Mouse (Mus musculus): ENCODE data around the gene Pnp. TPM values are rescaled to one million over a fixed set of nuclear protein-coding genes. Genes with fewer than 3 reads are reported as not detected.
A peak's percentile ranks its signal among the peaks of the same experiment; 100 is the strongest.

The Pnp gene
- polyA plus RNA-seq, 1 experiment from 2014 or later, result 86.1 TPM

- WGBS, result 1% methylated on average over 57 of the region's 57 CpGs
- peaks cover 12% of the 10 kb centered on the region; the same call in 1 of the 2 replicates for H3K36me3 ChIP-seq (ENCODE audit: control insufficient read depth, insufficient read depth, low read length)
- peak within 1 kb of the TSS; percentile 70 for H3K4me3 ChIP-seq (ENCODE audit: low read depth, low read length)
- DNase-seq (ENCODE audit: low spot score), result peak; percentile 98
- H3K4me2 ChIP-seq (ENCODE audit: low read depth, severe bottlenecking), result peak within 1 kb of the TSS; percentile 70
- peak within 1 kb of the TSS; percentile 79 for H3K9ac ChIP-seq (ENCODE audit: low read length)
- peak; percentile 95 for ATAC-seq (ENCODE audit: insufficient number of reproducible peaks, low FRiP score, low TSS enrichment, low read depth)
- H3K4me1 ChIP-seq (ENCODE audit: control insufficient read depth, insufficient read depth, low read length), result 0 out of 2 replicates have a peak, but pooled peaks cover 4% of the 10 kb centered on the region
- H3K9me3 ChIP-seq (ENCODE audit: control insufficient read depth, low read length), result no peaks in the 10 kb centered on the region
- peak within 1 kb of the TSS; percentile 95 for H3K27ac ChIP-seq (replicated peaks; ENCODE audit: low read depth, low read length)
- H3K27me3 ChIP-seq (ENCODE audit: control insufficient read depth, insufficient read depth, low read length), result no peaks in the 10 kb centered on the region
Measured at GRCm38 (mm10) chr14:50924281-50925064, 6.4 kb upstream of the Pnp start, which contains the start of the genes Osgep and Apex1. Gene Osgep (minus strand): TSS chr14:50924893. Gene Apex1 (plus strand): TSS chr14:50924968.

- Histone ChIP-seq H3K4me1 (ENCODE audit: control insufficient read depth, insufficient read depth, low read length) (0 out of 2 replicates have a peak, but pooled peaks cover 7% of the 10 kb centered on the region), H3K9me3 (ENCODE audit: control insufficient read depth, low read length) (no peaks in the 10 kb centered on the region), H3K36me3 (ENCODE audit: control insufficient read depth, insufficient read depth, low read length) (peaks cover 12% of the 10 kb centered on the region; the same call in 1 of the 2 replicates), H3K4me3 (ENCODE audit: low read depth, low read length) (peak overlapping the region; percentile 70), H3K27me3 (ENCODE audit: control insufficient read depth, insufficient read depth, low read length) (no peaks in the 10 kb centered on the region), H3K4me2 (ENCODE audit: low read depth, severe bottlenecking) (peak overlapping the region; percentile 70), H3K9ac (ENCODE audit: low read length) (peak overlapping the region; percentile 79), H3K27ac (replicated peaks; ENCODE audit: low read depth, low read length) (peak overlapping the region; percentile 95)
- WGBS, result 2% methylated on average over 38 of the region's 38 CpGs
- DNase-seq (ENCODE audit: low spot score) (peak; percentile 41), ATAC-seq (ENCODE audit: insufficient number of reproducible peaks, low FRiP score, low TSS enrichment, low read depth) (peak; percentile 7; the same call in 1 of the 2 replicates)
Measured at GRCm38 (mm10) chr14:50925111-50925920, 5.6 kb upstream of the Pnp start.

GRCm38 (mm10) chr14:50927366-50927765, 3.5 kb upstream of the Pnp start:
- no peak overlapping the region for H3K9ac ChIP-seq (ENCODE audit: low read length)
- H3K27me3 ChIP-seq (ENCODE audit: control insufficient read depth, insufficient read depth, low read length), result no peaks in the 10 kb centered on the region
- WGBS, result 66% methylated on average over 3 of the region's 3 CpGs
- no peak for DNase-seq (ENCODE audit: low spot score)
- H3K9me3 ChIP-seq (ENCODE audit: control insufficient read depth, low read length), result no peaks in the 10 kb centered on the region
- H3K4me2 ChIP-seq (ENCODE audit: low read depth, severe bottlenecking), result no peak overlapping the region
- H3K36me3 ChIP-seq (ENCODE audit: control insufficient read depth, insufficient read depth, low read length), result peaks cover 12% of the 10 kb centered on the region; the same call in 1 of the 2 replicates
- H3K4me3 ChIP-seq (ENCODE audit: low read depth, low read length), result no peak overlapping the region
- H3K27ac ChIP-seq (replicated peaks; ENCODE audit: low read depth, low read length), result no peak overlapping the region
- 0 out of 2 replicates have a peak, but pooled peaks cover 7% of the 10 kb centered on the region for H3K4me1 ChIP-seq (ENCODE audit: control insufficient read depth, insufficient read depth, low read length)
- no peak for ATAC-seq (ENCODE audit: insufficient number of reproducible peaks, low FRiP score, low TSS enrichment, low read depth)

- DNase-seq (ENCODE audit: low spot score), result no peak
- H3K4me3 ChIP-seq (ENCODE audit: low read depth, low read length), result peak overlapping the region; percentile 98
- no peak overlapping the region for H3K27ac ChIP-seq (replicated peaks; ENCODE audit: low read depth, low read length)
- 0 out of 2 replicates have a peak, but pooled peaks cover 3% of the 10 kb centered on the region for H3K4me1 ChIP-seq (ENCODE audit: control insufficient read depth, insufficient read depth, low read length)
- peak overlapping the region; percentile 93 for H3K9ac ChIP-seq (ENCODE audit: low read length)
- no peak for ATAC-seq (ENCODE audit: insufficient number of reproducible peaks, low FRiP score, low TSS enrichment, low read depth)
- peak overlapping the region; percentile 76 for H3K4me2 ChIP-seq (ENCODE audit: low read depth, severe bottlenecking)
- 18% methylated on average over 10 of the region's 10 CpGs for WGBS
- no peaks in the 10 kb centered on the region for H3K9me3 ChIP-seq (ENCODE audit: control insufficient read depth, low read length)
- peaks cover 12% of the 10 kb centered on the region; the same call in 1 of the 2 replicates for H3K36me3 ChIP-seq (ENCODE audit: control insufficient read depth, insufficient read depth, low read length)
- no peaks in the 10 kb centered on the region for H3K27me3 ChIP-seq (ENCODE audit: control insufficient read depth, insufficient read depth, low read length)
Measured at GRCm38 (mm10) chr14:50929951-50930350, 931 bp upstream of the Pnp start.

GRCm38 (mm10) chr14:50930377-50930753, 517 bp upstream of the Pnp start:
- Histone ChIP-seq H3K4me3 (ENCODE audit: low read depth, low read length) (peak overlapping the region; percentile 98), H3K4me1 (ENCODE audit: control insufficient read depth, insufficient read depth, low read length) (0 out of 2 replicates have a peak, but pooled peaks cover 3% of the 10 kb centered on the region), H3K4me2 (ENCODE audit: low read depth, severe bottlenecking) (peak overlapping the region; percentile 76), H3K9ac (ENCODE audit: low read length) (peak overlapping the region; percentile 93), H3K36me3 (ENCODE audit: control insufficient read depth, insufficient read depth, low read length) (peaks cover 12% of the 10 kb centered on the region; the same call in 1 of the 2 replicates), H3K9me3 (ENCODE audit: control insufficient read depth, low read length) (no peaks in the 10 kb centered on the region), H3K27ac (replicated peaks; ENCODE audit: low read depth, low read length) (0 out of 2 replicates have a peak overlapping the region, but pooled peaks have one; percentile 62), H3K27me3 (ENCODE audit: control insufficient read depth, insufficient read depth, low read length) (no peaks in the 10 kb centered on the region)
- WGBS, result under 1% methylated on average over 38 of the region's 38 CpGs
- peak; percentile 36 for ATAC-seq (ENCODE audit: insufficient number of reproducible peaks, low FRiP score, low TSS enrichment, low read depth)
- peak; percentile 45 for DNase-seq (ENCODE audit: low spot score)

GRCm38 (mm10) chr14:50931493-50932020, 675 bp downstream of the Pnp start:
- H3K4me3 ChIP-seq (ENCODE audit: low read depth, low read length), result peak overlapping the region; percentile 98
- DNase-seq (ENCODE audit: low spot score) (peak; percentile 26), ATAC-seq (ENCODE audit: insufficient number of reproducible peaks, low FRiP score, low TSS enrichment, low read depth) (no peak)
- H3K4me1 ChIP-seq (ENCODE audit: control insufficient read depth, insufficient read depth, low read length), result 0 out of 2 replicates have a peak, but pooled peaks cover 3% of the 10 kb centered on the region
- peak overlapping the region; percentile 63 for H3K27ac ChIP-seq (replicated peaks; ENCODE audit: low read depth, low read length)
- H3K9ac ChIP-seq (ENCODE audit: low read length), result peak overlapping the region; percentile 55
- H3K9me3 ChIP-seq (ENCODE audit: control insufficient read depth, low read length), result no peaks in the 10 kb centered on the region
- no peaks in the 10 kb centered on the region for H3K27me3 ChIP-seq (ENCODE audit: control insufficient read depth, insufficient read depth, low read length)
- H3K36me3 ChIP-seq (ENCODE audit: control insufficient read depth, insufficient read depth, low read length), result peaks cover 12% of the 10 kb centered on the region; the same call in 1 of the 2 replicates
- 12% methylated on average over 12 of the region's 12 CpGs for WGBS
- peak overlapping the region; percentile 65 for H3K4me2 ChIP-seq (ENCODE audit: low read depth, severe bottlenecking)

- DNase-seq (ENCODE audit: low spot score) (no peak), ATAC-seq (ENCODE audit: insufficient number of reproducible peaks, low FRiP score, low TSS enrichment, low read depth) (no peak)
- 73% methylated on average over 1 of the region's 1 CpGs for WGBS
- Histone ChIP-seq H3K9ac (ENCODE audit: low read length) (no peak overlapping the region), H3K27me3 (ENCODE audit: control insufficient read depth, insufficient read depth, low read length) (no peaks in the 10 kb centered on the region), H3K4me2 (ENCODE audit: low read depth, severe bottlenecking) (no peak overlapping the region), H3K9me3 (ENCODE audit: control insufficient read depth, low read length) (no peaks in the 10 kb centered on the region), H3K4me1 (ENCODE audit: control insufficient read depth, insufficient read depth, low read length) (no peaks in the 10 kb centered on the region), H3K27ac (replicated peaks; ENCODE audit: low read depth, low read length) (no peak overlapping the region), H3K4me3 (ENCODE audit: low read depth, low read length) (no peak overlapping the region), H3K36me3 (ENCODE audit: control insufficient read depth, insufficient read depth, low read length) (no peaks in the 10 kb centered on the region)
Measured at GRCm38 (mm10) chr14:50936649-50937048, 5.8 kb downstream of the Pnp start.
